Mouse (Mus musculus) limb, embryonic 11.5 days (tissue): ENCODE measurements around the gene Clcf1. TPM values are rescaled to one million over a fixed set of nuclear protein-coding genes. Genes with fewer than 3 reads are reported as not detected.

ENCODE experiments used
- ATAC-seq: fragments of 200-750 bp; cut with Nextera tagmentation; 2 replicates; pipeline ENCODE4 v1.8.0; 2017; ENCODE audit warnings: low read depth; ENCODE audit not compliant: insufficient number of reproducible peaks, low FRiP score, low TSS enrichment
- DNase-seq: peaks from one replicate; pipeline ENCODE4 v3.0.0-alpha.2; 2015; ENCODE audit warnings: low spot score
- H3K27ac ChIP-seq: fragments of 300-500 bp; sonication (generic); replicated peaks from 2 replicates; pipeline ENCODE4 v1.5.1; 2014; ENCODE audit warnings: low read depth, mild to moderate bottlenecking, low read length
- H3K27me3 ChIP-seq: fragments of 300-500 bp; sonication (generic); 2 replicates; pipeline ENCODE4 v1.6.1; 2014; ENCODE audit warnings: mild to moderate bottlenecking, low read length, mixed read lengths; ENCODE audit not compliant: control insufficient read depth, insufficient read depth
- H3K36me3 ChIP-seq: fragments of 300-500 bp; sonication (generic); 2 replicates; pipeline ENCODE4 v1.6.1; 2014; ENCODE audit warnings: mild to moderate bottlenecking, low read length, moderate library complexity, mixed read lengths; ENCODE audit not compliant: control insufficient read depth, insufficient read depth
- H3K4me1 ChIP-seq: fragments of 300-500 bp; sonication (generic); 2 replicates; pipeline ENCODE4 v1.6.1; 2014; ENCODE audit warnings: low read length, mixed read lengths; ENCODE audit not compliant: control insufficient read depth, insufficient read depth
- H3K4me2 ChIP-seq: fragments of 300-500 bp; sonication (generic); 2 replicates; pipeline ENCODE4 v1.6.1; 2014; ENCODE audit warnings: low read depth, mild to moderate bottlenecking, moderate library complexity; ENCODE audit not compliant: severe bottlenecking
- H3K4me3 ChIP-seq: fragments of 300-500 bp; sonication (generic); 2 replicates; pipeline ENCODE4 v1.5.1; 2014; ENCODE audit warnings: low read depth, low read length
- H3K9ac ChIP-seq: fragments of 300-500 bp; sonication (generic); 2 replicates; pipeline ENCODE4 v1.6.1; 2014; ENCODE audit warnings: mild to moderate bottlenecking, low read length
- H3K9me3 ChIP-seq: fragments of 300-500 bp; sonication (generic); 2 replicates; pipeline ENCODE4 v1.6.1; 2016; ENCODE audit warnings: low read length; ENCODE audit not compliant: control insufficient read depth
- WGBS: fragments of 180-500 bp; shearing (Covaris S2); extraction: QIAGEN DNeasy Blood & Tissue Kit; methylation state at CpG from one replicate; pipeline ENCODE4 v1.1.7; 2014; 5-methylcytosine and 5-hydroxymethylcytosine counted together
- polyA plus RNA-seq: library from polyadenylated mRNA; unstranded; fragments of >200 nt; fragmentation: Nextera tagmentation; extraction: Ambion mirVana; gene quantifications from 2 replicates; pipeline ENCODE4 v1.2.1, GENCODE M21; 2014

The Clcf1 gene
- polyA plus RNA-seq, 1 experiment from 2014 or later, result 5.0 TPM

DNA sequence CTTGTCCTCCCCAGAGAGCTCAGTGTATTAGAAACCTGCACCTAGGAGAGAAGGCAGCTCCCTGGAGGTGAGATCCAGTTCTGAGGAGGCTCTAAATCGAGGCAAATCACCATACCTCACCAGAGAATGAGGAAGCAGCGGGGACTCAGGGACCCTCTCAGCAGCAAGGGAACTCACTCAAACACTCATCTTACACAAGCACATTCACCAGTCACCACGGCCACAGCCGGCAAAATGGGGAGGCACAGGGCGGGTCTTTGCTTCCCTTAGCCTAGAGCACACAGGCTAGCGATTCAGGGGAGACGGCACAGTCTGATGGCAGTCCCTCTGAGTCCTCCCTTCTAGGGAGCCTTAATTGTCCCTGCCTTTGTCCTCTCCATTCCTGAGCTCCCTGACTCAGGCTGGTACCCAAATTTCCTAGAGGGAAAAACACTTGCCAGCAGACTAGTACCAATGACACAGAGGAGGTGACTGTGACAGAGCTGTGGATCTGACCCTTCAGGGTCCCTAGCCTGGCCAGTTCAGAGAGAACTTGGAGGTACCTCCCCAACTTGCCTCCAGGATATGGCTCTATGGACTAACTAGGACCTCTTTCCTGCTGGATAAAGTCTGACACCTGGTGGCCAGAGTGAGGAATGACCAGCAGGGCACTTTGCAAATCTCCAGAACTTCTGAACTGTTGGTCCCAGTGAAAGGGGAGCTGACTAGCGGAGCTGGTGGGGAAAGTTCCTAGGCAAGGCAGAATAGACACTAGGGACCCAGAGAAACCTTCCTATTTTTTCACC is 14.0 kb downstream of the Clcf1 start:
- peak; percentile 44; the same call in 1 of the 2 replicates for ATAC-seq
- no peak overlapping the region for H3K9ac ChIP-seq
- H3K4me2 ChIP-seq, result no peak overlapping the region
- no peak overlapping the region for H3K27ac ChIP-seq
- 22% methylated on average over 8 of the region's 8 CpGs for WGBS
- DNase-seq, result peak; percentile 82
- H3K4me3 ChIP-seq, result no peak overlapping the region
- 0 out of 2 replicates have a peak, but pooled peaks cover 6% of the 10 kb centered on the region for H3K4me1 ChIP-seq
- no peaks in the 10 kb centered on the region for H3K9me3 ChIP-seq
- no peaks in the 10 kb centered on the region for H3K27me3 ChIP-seq
- no peaks in the 10 kb centered on the region for H3K36me3 ChIP-seq

DNA sequence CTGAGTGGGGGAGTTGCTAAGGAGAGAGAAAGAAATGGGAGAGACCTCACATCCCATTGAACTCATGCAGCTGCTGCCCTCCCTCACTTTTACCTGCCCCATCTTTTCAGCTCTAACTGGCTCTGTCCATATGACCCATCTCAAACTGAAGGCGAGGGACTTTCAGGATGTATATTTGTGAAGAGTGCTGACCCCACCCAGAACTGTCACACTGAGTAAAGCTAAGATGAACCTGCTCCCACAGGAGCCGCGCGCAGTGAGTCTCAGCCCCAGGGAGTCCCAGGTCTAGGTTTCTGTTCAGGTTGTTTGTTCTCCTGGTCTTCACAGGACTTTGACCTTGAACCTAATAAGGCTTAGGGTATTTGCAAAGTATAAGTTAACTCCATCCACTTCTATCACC is 14.9 kb downstream of the Clcf1 start:
- Histone ChIP-seq H3K27ac (no peak overlapping the region), H3K9ac (no peak overlapping the region), H3K4me1 (0 out of 2 replicates have a peak, but pooled peaks cover 6% of the 10 kb centered on the region), H3K36me3 (no peaks in the 10 kb centered on the region), H3K4me2 (no peak overlapping the region), H3K4me3 (no peak overlapping the region), H3K27me3 (no peaks in the 10 kb centered on the region), H3K9me3 (no peaks in the 10 kb centered on the region)
- WGBS, result 80% methylated on average over 4 of the region's 4 CpGs
- ATAC-seq (no peak), DNase-seq (no peak)

DNA sequence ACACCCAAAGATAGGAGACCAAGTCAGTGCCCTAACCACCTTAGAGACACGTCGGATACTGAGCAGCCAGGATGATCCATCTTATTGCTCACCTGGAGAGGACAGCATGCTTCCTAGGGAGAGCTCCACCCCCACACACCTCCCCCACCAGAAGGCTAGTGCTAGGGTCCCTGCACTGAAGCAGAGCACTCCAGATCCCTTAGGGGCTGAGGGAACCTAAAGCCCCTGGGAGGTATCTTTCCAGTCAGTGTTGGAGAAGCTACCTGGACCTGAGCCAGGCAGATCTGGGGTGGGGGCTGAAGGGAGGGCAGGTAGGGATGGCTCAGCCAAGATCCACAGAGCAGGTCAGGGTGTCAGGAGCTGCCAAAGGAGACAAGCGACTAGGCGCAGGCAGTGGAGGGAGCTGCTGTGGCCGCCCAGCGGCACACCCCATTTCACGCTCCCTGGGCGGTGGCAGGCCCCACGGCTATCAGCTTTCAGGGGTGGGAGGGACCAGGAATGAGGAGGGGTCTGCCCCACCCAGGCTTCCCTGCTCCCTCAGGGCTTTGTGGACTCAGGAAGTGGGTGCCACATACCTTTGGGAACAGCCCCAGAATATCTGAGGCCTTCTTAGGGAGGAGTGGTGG is 15.5 kb downstream of the Clcf1 start:
- Histone ChIP-seq H3K9me3 (no peaks in the 10 kb centered on the region), H3K27ac (no peak overlapping the region), H3K27me3 (no peaks in the 10 kb centered on the region), H3K4me3 (no peak overlapping the region), H3K4me2 (no peak overlapping the region), H3K36me3 (no peaks in the 10 kb centered on the region), H3K4me1 (0 out of 2 replicates have a peak, but pooled peaks cover 6% of the 10 kb centered on the region), H3K9ac (no peak overlapping the region)
- DNase-seq (no peak), ATAC-seq (no peak)
- WGBS, result 39% methylated on average over 9 of the region's 9 CpGs

DNA sequence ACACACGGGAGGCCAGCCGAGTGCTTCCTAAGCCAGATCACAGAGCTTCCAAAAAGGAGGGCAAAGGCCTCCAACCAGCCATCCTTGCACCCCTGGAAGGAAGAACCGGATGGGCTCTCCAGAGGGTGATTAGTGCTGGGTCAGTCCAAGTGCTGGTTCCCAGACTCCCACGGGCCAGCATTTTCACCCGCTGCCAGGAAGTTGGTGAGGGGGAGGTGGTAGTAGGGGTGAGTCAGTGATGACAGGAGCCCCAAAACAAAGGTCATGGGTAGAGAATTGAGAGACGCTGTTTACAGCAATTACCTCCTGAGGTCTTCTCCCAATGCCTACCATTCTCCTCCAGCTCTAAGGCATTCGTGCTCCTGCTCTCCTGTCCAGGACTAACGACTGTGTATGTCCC is 16.4 kb downstream of the Clcf1 start:
- Histone ChIP-seq H3K27ac (no peak overlapping the region), H3K36me3 (no peaks in the 10 kb centered on the region), H3K27me3 (no peaks in the 10 kb centered on the region), H3K9ac (no peak overlapping the region), H3K9me3 (no peaks in the 10 kb centered on the region), H3K4me2 (no peak overlapping the region), H3K4me1 (0 out of 2 replicates have a peak, but pooled peaks cover 6% of the 10 kb centered on the region), H3K4me3 (no peak overlapping the region)
- WGBS, result 69% methylated on average over 8 of the region's 8 CpGs
- ATAC-seq (no peak), DNase-seq (no peak)

DNA sequence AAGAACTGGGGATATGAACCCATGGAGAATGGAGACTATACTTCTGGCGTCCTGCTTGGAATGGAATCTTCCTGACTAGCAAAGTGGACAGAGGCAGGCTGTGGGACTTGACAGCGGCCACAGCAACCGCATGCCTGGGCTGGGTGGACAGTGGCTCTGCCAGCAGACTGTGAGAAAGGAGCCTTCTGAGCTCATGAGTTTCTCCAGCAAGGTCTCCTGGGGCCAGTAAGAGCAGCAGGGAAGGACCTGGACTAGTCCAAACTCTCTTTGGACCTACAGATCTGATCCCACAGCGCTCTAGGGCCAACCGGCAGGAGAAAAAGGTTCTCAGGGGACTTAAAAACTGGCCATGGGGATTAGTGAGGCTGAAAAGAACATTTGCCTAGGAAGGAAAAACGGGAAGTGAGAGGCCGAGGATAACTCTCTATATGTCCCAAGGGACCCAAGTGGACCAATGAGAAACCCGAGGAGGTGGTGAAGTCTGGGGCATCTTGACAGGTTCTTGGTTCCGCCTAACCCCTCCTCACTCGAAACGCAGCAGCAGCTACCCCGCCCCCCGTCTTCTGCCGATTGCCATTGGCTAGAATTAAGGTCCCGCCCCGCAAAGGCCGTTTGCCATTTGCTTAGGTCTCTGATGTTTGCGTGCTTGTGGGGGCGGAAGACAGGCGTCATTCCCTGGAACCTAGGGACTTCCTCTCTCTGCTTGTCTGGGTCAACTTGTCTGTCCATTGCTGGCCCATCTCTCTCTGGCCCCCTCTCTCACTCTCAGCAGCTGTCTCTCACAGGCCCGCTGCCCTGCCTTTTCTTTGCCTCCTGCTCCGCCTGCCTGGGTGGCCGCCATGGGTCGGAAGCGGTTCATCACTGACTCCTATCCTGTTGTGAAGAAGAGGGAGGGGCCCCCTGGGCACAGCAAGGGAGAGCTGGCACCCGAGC is 17.5 kb downstream of the Clcf1 start, which contains the start of gene Pold4:
Gene Pold4, plus strand, starts transcription at position 647 of the 933 bp plus-strand sequence.
- peaks cover 9% of the 10 kb centered on the region for H3K4me1 ChIP-seq
- peak within 1 kb of the TSS; percentile 87 for H3K4me2 ChIP-seq
- peak; percentile 67; the same call in 1 of the 2 replicates for ATAC-seq
- WGBS, result 15% methylated on average over 26 of the region's 26 CpGs
- H3K9me3 ChIP-seq, result no peaks in the 10 kb centered on the region
- no peak within 1 kb of the TSS for H3K27ac ChIP-seq
- H3K4me3 ChIP-seq, result peak within 1 kb of the TSS; percentile 55
- H3K27me3 ChIP-seq, result no peaks in the 10 kb centered on the region
- peak; percentile 90 for DNase-seq
- H3K9ac ChIP-seq, result peak within 1 kb of the TSS; percentile 41; the same call in 1 of the 2 replicates
- no peaks in the 10 kb centered on the region for H3K36me3 ChIP-seq

DNA sequence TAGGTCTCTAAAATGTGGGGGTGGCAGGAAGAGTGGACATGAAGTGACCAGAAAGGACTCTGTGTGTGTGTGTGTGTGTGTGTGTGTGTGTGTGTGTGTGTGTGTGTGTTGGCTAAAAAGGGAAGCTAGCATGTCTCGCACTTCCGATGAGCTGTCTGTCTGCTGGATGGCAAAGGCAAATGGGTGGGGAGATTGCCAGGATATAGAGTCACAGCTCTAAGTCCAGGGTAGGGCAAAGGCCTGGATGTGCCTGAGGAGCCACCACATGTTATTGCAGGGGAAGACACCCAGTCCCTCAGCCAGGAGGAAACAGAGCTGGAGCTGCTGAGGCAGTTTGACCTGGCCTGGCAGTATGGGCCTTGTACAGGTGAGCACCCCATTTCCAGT is 18.1 kb downstream of the Clcf1 start:
- Histone ChIP-seq H3K36me3 (no peaks in the 10 kb centered on the region), H3K4me2 (peak overlapping the region; percentile 87), H3K9me3 (no peaks in the 10 kb centered on the region), H3K4me1 (peaks cover 9% of the 10 kb centered on the region), H3K4me3 (peak overlapping the region; percentile 55), H3K27me3 (no peaks in the 10 kb centered on the region), H3K9ac (peak overlapping the region; percentile 41; the same call in 1 of the 2 replicates), H3K27ac (no peak overlapping the region)
- 74% methylated on average over 2 of the region's 2 CpGs for WGBS
- no peak for DNase-seq
- no peak for ATAC-seq

DNA sequence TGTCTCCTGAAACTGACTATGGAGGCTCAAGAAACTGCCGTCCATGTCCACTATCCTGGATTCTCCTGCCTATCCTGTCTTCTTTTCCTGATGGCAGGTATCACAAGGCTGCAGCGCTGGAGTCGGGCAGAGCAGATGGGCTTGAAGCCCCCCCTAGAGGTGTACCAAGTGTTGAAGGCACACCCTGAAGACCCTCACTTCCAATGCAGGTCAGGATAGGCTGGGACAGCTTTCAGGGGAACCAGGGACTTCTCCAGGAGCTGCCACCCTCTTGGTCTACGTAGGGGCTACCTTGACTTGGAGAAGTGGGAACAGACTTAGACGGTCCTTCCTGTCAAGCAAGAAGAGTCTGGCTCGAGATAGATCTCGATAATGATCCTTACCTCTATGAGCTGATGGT is 18.6 kb downstream of the Clcf1 start:
- H3K4me1 ChIP-seq, result peaks cover 9% of the 10 kb centered on the region
- no peak overlapping the region for H3K4me2 ChIP-seq
- no peaks in the 10 kb centered on the region for H3K9me3 ChIP-seq
- no peaks in the 10 kb centered on the region for H3K36me3 ChIP-seq
- no peak overlapping the region for H3K4me3 ChIP-seq
- 80% methylated on average over 7 of the region's 7 CpGs for WGBS
- no peaks in the 10 kb centered on the region for H3K27me3 ChIP-seq
- ATAC-seq (no peak), DNase-seq (no peak)
- no peak overlapping the region for H3K27ac ChIP-seq
- no peak overlapping the region for H3K9ac ChIP-seq

DNA sequence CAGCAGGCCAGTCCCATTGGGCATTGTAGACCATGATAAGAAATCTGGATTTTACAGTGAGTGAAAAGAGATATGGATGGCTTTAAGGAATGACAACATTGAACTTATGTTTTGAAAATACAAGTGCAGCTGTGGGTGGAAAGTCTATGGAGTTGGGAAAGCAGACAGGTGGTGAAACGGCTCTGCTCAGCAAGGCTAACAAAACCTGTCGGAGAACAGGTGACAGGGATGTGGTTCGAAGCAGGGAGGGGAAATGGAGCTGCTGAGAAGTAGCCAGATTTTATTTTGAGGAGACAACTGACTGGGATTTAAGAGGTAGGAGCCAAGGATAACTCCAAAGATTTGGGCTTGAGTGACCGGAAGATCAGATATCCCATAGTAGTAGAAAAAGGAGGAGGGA is 20.5 kb downstream of the Clcf1 start:
- DNase-seq (no peak), ATAC-seq (no peak)
- no peaks in the 10 kb centered on the region for H3K36me3 ChIP-seq
- no peaks in the 10 kb centered on the region for H3K9me3 ChIP-seq
- no peak overlapping the region for H3K4me3 ChIP-seq
- H3K27ac ChIP-seq, result no peak overlapping the region
- H3K4me2 ChIP-seq, result no peak overlapping the region
- H3K9ac ChIP-seq, result no peak overlapping the region
- H3K4me1 ChIP-seq, result peaks cover 9% of the 10 kb centered on the region
- WGBS, result 82% methylated on average over 4 of the region's 4 CpGs
- H3K27me3 ChIP-seq, result no peaks in the 10 kb centered on the region
